In genomic region chr9:34644392-34644791, GRCm38 (mm10) we compare ENCODE assay signal across 21 mouse cellular contexts.
"Had no signal": no experiment of that assay in that cellular context is flagged by ENCODE, and none has a peak within 500 bp of the region (broad histone marks: within the 10 kb centered on the region; RNA-seq: fewer than 3 reads in every experiment).

No protein-coding gene starts in this region.

- H3K36me3 ChIP-seq: limb, embryonic 12.5 days; limb, embryonic 15.5 days; neural tube, embryonic 12.5 days; neural tube, embryonic 15.5 days had no signal

- H3K27me3 ChIP-seq: limb, embryonic 12.5 days; limb, embryonic 15.5 days; neural tube, embryonic 12.5 days; neural tube, embryonic 15.5 days had no signal

- H3K27ac ChIP-seq: limb, embryonic 12.5 days; limb, embryonic 15.5 days; liver, embryonic 14.5 days; macrophage; neural tube, embryonic 12.5 days; neural tube, embryonic 15.5 days had no signal

- H3K9ac ChIP-seq: limb, embryonic 12.5 days; limb, embryonic 15.5 days; liver, embryonic 14.5 days; liver, postnatal 0 days; neural tube, embryonic 12.5 days; neural tube, embryonic 15.5 days had no signal

- H3K9me3 ChIP-seq: limb, embryonic 15.5 days; neural tube, embryonic 12.5 days; neural tube, embryonic 15.5 days had no signal

- H3K4me2 ChIP-seq: limb, embryonic 12.5 days; limb, embryonic 15.5 days; liver, embryonic 11.5 days; neural tube, embryonic 12.5 days; neural tube, embryonic 15.5 days had no signal

- H3K4me3 ChIP-seq: limb, embryonic 12.5 days; limb, embryonic 15.5 days; neural tube, embryonic 12.5 days; neural tube, embryonic 15.5 days had no signal

- DNase-seq: kidney, adult 18-20 months; kidney, adult 9 months; kidney, postnatal 14 days; kidney, postnatal 4 days; left cerebral cortex, postnatal 4 days; liver, postnatal 0 days; lung, postnatal 14 days; right cerebral cortex, adult 18-20 months; right cerebral cortex, postnatal 14 days; right cerebral cortex, postnatal 4 days; thymus, adult 18-20 months; thymus, postnatal 36 days had no signal

- ATAC-seq: inflammation-experienced regulatory T-cells, adult 6 months; intestine, embryonic 16.5 days; liver, postnatal 0 days had no signal
